Mouse (Mus musculus): ENCODE data around the gene Ryr1. TPM values are rescaled to one million over a fixed set of nuclear protein-coding genes. Genes with fewer than 3 reads are reported as not detected.

Ryr1 gene
- polyA plus RNA-seq, 1 experiment from 2014 or later = 0.30 TPM

GRCm38 (mm10) chr7:28990766-28991273 is 134.2 kb downstream of the Ryr1 start:
- H3K4me2 ChIP-seq (replicated peaks; ENCODE audit: low read depth, low read length) = no peak overlapping the region
- WGBS = 47% methylated on average over 13 of the region's 14 CpGs
- H3K4me1 ChIP-seq (ENCODE audit: control insufficient read depth, insufficient read depth, low read length) = no peaks in the 10 kb centered on the region
- no peaks in the 10 kb centered on the region for H3K9me3 ChIP-seq (ENCODE audit: control insufficient read depth, low read depth, low read length)
- H3K9ac ChIP-seq (replicated peaks; ENCODE audit: low read depth, low read length) = no peak overlapping the region
- H3K27ac ChIP-seq (ENCODE audit: low read length) = no peak overlapping the region
- H3K36me3 ChIP-seq (ENCODE audit: control insufficient read depth, insufficient read depth, low read length) = no peaks in the 10 kb centered on the region
- no peak overlapping the region for H3K4me3 ChIP-seq (ENCODE audit: low read depth, low read length)
- H3K27me3 ChIP-seq (ENCODE audit: control insufficient read depth, insufficient read depth, low read length) = no peaks in the 10 kb centered on the region
- ATAC-seq (ENCODE audit: insufficient number of reproducible peaks, insufficient read depth, low FRiP score, low read depth) = peak; percentile 56; the same call in 1 of the 2 replicates

GRCm38 (mm10) chr7:28985207-28985606 is 139.8 kb downstream of the Ryr1 start:
- Histone ChIP-seq H3K9me3 (ENCODE audit: control insufficient read depth, low read depth, low read length) (no peaks in the 10 kb centered on the region), H3K27ac (ENCODE audit: low read length) (no peak overlapping the region), H3K36me3 (ENCODE audit: control insufficient read depth, insufficient read depth, low read length) (no peaks in the 10 kb centered on the region), H3K4me1 (ENCODE audit: control insufficient read depth, insufficient read depth, low read length) (peaks cover 7% of the 10 kb centered on the region; the same call in 1 of the 2 replicates), H3K4me2 (replicated peaks; ENCODE audit: low read depth, low read length) (no peak overlapping the region), H3K27me3 (ENCODE audit: control insufficient read depth, insufficient read depth, low read length) (no peaks in the 10 kb centered on the region), H3K4me3 (ENCODE audit: low read depth, low read length) (no peak overlapping the region), H3K9ac (replicated peaks; ENCODE audit: low read depth, low read length) (no peak overlapping the region)
- no peak for ATAC-seq (ENCODE audit: insufficient number of reproducible peaks, insufficient read depth, low FRiP score, low read depth)
- WGBS = 87% methylated on average over 7 of the region's 7 CpGs

- Histone ChIP-seq H3K27ac (ENCODE audit: low read length) (no peak overlapping the region), H3K27me3 (ENCODE audit: control insufficient read depth, insufficient read depth, low read length) (no peaks in the 10 kb centered on the region), H3K9me3 (ENCODE audit: control insufficient read depth, low read depth, low read length) (no peaks in the 10 kb centered on the region), H3K4me1 (ENCODE audit: control insufficient read depth, insufficient read depth, low read length) (peaks cover 7% of the 10 kb centered on the region; the same call in 1 of the 2 replicates), H3K9ac (replicated peaks; ENCODE audit: low read depth, low read length) (no peak overlapping the region), H3K4me3 (ENCODE audit: low read depth, low read length) (no peak overlapping the region), H3K36me3 (ENCODE audit: control insufficient read depth, insufficient read depth, low read length) (no peaks in the 10 kb centered on the region), H3K4me2 (replicated peaks; ENCODE audit: low read depth, low read length) (no peak overlapping the region)
- WGBS = 91% methylated on average over 1 of the region's 1 CpGs
- ATAC-seq (ENCODE audit: insufficient number of reproducible peaks, insufficient read depth, low FRiP score, low read depth) = no peak
Observed at GRCm38 (mm10) chr7:28984452-28984851, 140.5 kb downstream of the Ryr1 start.

- Histone ChIP-seq H3K27ac (ENCODE audit: low read length) (no peak overlapping the region), H3K36me3 (ENCODE audit: control insufficient read depth, insufficient read depth, low read length) (peaks cover 3% of the 10 kb centered on the region; the same call in 1 of the 2 replicates), H3K4me2 (replicated peaks; ENCODE audit: low read depth, low read length) (no peak overlapping the region), H3K9me3 (ENCODE audit: control insufficient read depth, low read depth, low read length) (no peaks in the 10 kb centered on the region), H3K9ac (replicated peaks; ENCODE audit: low read depth, low read length) (no peak overlapping the region), H3K4me3 (ENCODE audit: low read depth, low read length) (no peak overlapping the region), H3K4me1 (ENCODE audit: control insufficient read depth, insufficient read depth, low read length) (peaks cover 7% of the 10 kb centered on the region; the same call in 1 of the 2 replicates), H3K27me3 (ENCODE audit: control insufficient read depth, insufficient read depth, low read length) (no peaks in the 10 kb centered on the region)
- WGBS = 71% methylated on average over 4 of the region's 4 CpGs
- ATAC-seq (ENCODE audit: insufficient number of reproducible peaks, insufficient read depth, low FRiP score, low read depth) = no peak
Observed at GRCm38 (mm10) chr7:28983849-28984248, 141.1 kb downstream of the Ryr1 start.

GRCm38 (mm10) chr7:28983141-28983564 is 141.8 kb downstream of the Ryr1 start:
- ATAC-seq (ENCODE audit: insufficient number of reproducible peaks, insufficient read depth, low FRiP score, low read depth) = no peak
- Histone ChIP-seq H3K9me3 (ENCODE audit: control insufficient read depth, low read depth, low read length) (no peaks in the 10 kb centered on the region), H3K9ac (replicated peaks; ENCODE audit: low read depth, low read length) (no peak overlapping the region), H3K27ac (ENCODE audit: low read length) (no peak overlapping the region), H3K4me2 (replicated peaks; ENCODE audit: low read depth, low read length) (peak overlapping the region; percentile 60), H3K4me1 (ENCODE audit: control insufficient read depth, insufficient read depth, low read length) (peaks cover 7% of the 10 kb centered on the region; the same call in 1 of the 2 replicates), H3K27me3 (ENCODE audit: control insufficient read depth, insufficient read depth, low read length) (no peaks in the 10 kb centered on the region), H3K4me3 (ENCODE audit: low read depth, low read length) (no peak overlapping the region), H3K36me3 (ENCODE audit: control insufficient read depth, insufficient read depth, low read length) (peaks cover 10% of the 10 kb centered on the region; the same call in 1 of the 2 replicates)
- 59% methylated on average over 11 of the region's 11 CpGs for WGBS

- peak overlapping the region; percentile 63 for H3K9ac ChIP-seq (replicated peaks; ENCODE audit: low read depth, low read length)
- H3K9me3 ChIP-seq (ENCODE audit: control insufficient read depth, low read depth, low read length) = no peaks in the 10 kb centered on the region
- no peaks in the 10 kb centered on the region for H3K27me3 ChIP-seq (ENCODE audit: control insufficient read depth, insufficient read depth, low read length)
- H3K4me3 ChIP-seq (ENCODE audit: low read depth, low read length) = peak overlapping the region; percentile 87
- ATAC-seq (ENCODE audit: insufficient number of reproducible peaks, insufficient read depth, low FRiP score, low read depth) = peak; percentile 10
- H3K36me3 ChIP-seq (ENCODE audit: control insufficient read depth, insufficient read depth, low read length) = peaks cover 17% of the 10 kb centered on the region
- H3K4me2 ChIP-seq (replicated peaks; ENCODE audit: low read depth, low read length) = peak overlapping the region; percentile 60
- peaks cover 7% of the 10 kb centered on the region; the same call in 1 of the 2 replicates for H3K4me1 ChIP-seq (ENCODE audit: control insufficient read depth, insufficient read depth, low read length)
- H3K27ac ChIP-seq (ENCODE audit: low read length) = peak overlapping the region; percentile 87
- 12% methylated on average over 19 of the region's 19 CpGs for WGBS
Observed at GRCm38 (mm10) chr7:28982274-28983013, 142.5 kb downstream of the Ryr1 start.

GRCm38 (mm10) chr7:28981651-28982273 is 143.2 kb downstream of the Ryr1 start, which contains the start of the genes Eif3k and Map4k1:
Gene Eif3k, minus strand, starts transcription at chr7:28981864.
Gene Map4k1, plus strand, starts transcription at chr7:28982050.
- peak within 1 kb of the TSS; percentile 87 for H3K4me3 ChIP-seq (ENCODE audit: low read depth, low read length)
- peaks cover 7% of the 10 kb centered on the region; the same call in 1 of the 2 replicates for H3K4me1 ChIP-seq (ENCODE audit: control insufficient read depth, insufficient read depth, low read length)
- peak within 1 kb of the TSS; percentile 91 for H3K4me2 ChIP-seq (replicated peaks; ENCODE audit: low read depth, low read length)
- under 1% methylated on average over 36 of the region's 36 CpGs for WGBS
- H3K36me3 ChIP-seq (ENCODE audit: control insufficient read depth, insufficient read depth, low read length) = peaks cover 24% of the 10 kb centered on the region
- no peaks in the 10 kb centered on the region for H3K27me3 ChIP-seq (ENCODE audit: control insufficient read depth, insufficient read depth, low read length)
- H3K9ac ChIP-seq (replicated peaks; ENCODE audit: low read depth, low read length) = peak within 1 kb of the TSS; percentile 71
- ATAC-seq (ENCODE audit: insufficient number of reproducible peaks, insufficient read depth, low FRiP score, low read depth) = peak; percentile 92
- peak within 1 kb of the TSS; percentile 87 for H3K27ac ChIP-seq (ENCODE audit: low read length)
- no peaks in the 10 kb centered on the region for H3K9me3 ChIP-seq (ENCODE audit: control insufficient read depth, low read depth, low read length)

- Histone ChIP-seq H3K4me2 (replicated peaks; ENCODE audit: low read depth, low read length) (no peak overlapping the region), H3K4me3 (ENCODE audit: low read depth, low read length) (no peak overlapping the region), H3K36me3 (ENCODE audit: control insufficient read depth, insufficient read depth, low read length) (peaks cover 54% of the 10 kb centered on the region), H3K4me1 (ENCODE audit: control insufficient read depth, insufficient read depth, low read length) (peaks cover 3% of the 10 kb centered on the region; the same call in 1 of the 2 replicates), H3K27me3 (ENCODE audit: control insufficient read depth, insufficient read depth, low read length) (no peaks in the 10 kb centered on the region), H3K27ac (ENCODE audit: low read length) (no peak overlapping the region), H3K9me3 (ENCODE audit: control insufficient read depth, low read depth, low read length) (no peaks in the 10 kb centered on the region), H3K9ac (replicated peaks; ENCODE audit: low read depth, low read length) (no peak overlapping the region)
- no peak for ATAC-seq (ENCODE audit: insufficient number of reproducible peaks, insufficient read depth, low FRiP score, low read depth)
- 83% methylated on average over 9 of the region's 9 CpGs for WGBS
Observed at GRCm38 (mm10) chr7:28977556-28977955, 147.4 kb downstream of the Ryr1 start.

All from stomach, embryonic 14.5 days (tissue).